Mouse (Mus musculus): ENCODE data around the gene Fgfbp1.

- TF ChIP-seq GATA1 (IDR thresholded peaks at IDR 0.05; ENCODE audit: borderline replicate concordance, low read length) (no peak), FLI1 (IDR thresholded peaks at IDR 0.05; ENCODE audit: low read length) (no peak)
These were observed 21.6 kb downstream of the Fgfbp1 start for GRCm38 (mm10) chr5:43959884-43960440.

All from megakaryocyte, embryonic 14.5 days (primary cell).